Mouse (Mus musculus) right cerebral cortex, adult 18-20 months (tissue): ENCODE measurements around the gene Ifngr1.

Experiments
- DNase-seq: peaks from one replicate; pipeline ENCODE4 v3.0.0; 2022; ENCODE audit warnings: mixed read lengths

Gene Ifngr1

DNA sequence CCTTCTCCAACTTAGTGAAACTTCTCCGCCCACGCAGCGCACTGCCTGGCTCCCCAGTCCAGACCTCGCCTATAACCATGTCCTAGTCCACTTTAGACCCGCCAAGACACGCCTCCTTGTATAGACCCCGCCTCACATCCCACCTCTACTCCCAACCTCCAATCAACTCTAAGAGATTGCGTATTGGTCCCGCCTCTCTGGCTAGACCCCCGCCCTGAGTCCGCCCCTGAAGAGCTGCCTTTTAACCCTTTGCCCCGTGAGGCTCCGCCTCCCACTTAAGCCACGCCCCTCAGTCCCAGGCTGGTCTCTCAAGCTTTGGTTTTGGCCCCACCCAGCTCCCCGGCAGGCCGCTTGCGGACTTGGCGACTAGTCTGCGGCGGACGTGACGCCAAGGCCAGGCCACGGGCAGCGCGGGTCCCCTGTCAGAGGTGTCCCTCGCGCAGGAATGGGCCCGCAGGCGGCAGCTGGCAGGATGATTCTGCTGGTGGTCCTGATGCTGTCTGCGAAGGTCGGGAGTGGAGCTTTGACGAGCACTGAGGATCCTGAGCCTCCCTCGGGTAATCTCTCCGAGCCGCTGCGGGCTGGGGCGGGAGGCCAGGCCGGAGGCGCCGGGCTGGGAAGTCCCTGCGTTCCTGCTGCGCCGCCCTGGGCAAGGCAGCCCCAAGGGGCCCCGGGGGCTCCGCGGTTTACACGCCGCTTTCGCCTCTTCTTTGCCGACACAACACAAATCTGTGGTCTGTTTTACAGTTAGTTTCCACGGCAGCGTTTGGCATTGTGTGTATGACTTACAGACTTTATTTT lies at the start of gene Ifngr1:
TSS of gene Ifngr1 (plus strand) at position 309 of the 801 bp plus-strand sequence.
- peak; percentile 96 for DNase-seq

DNA sequence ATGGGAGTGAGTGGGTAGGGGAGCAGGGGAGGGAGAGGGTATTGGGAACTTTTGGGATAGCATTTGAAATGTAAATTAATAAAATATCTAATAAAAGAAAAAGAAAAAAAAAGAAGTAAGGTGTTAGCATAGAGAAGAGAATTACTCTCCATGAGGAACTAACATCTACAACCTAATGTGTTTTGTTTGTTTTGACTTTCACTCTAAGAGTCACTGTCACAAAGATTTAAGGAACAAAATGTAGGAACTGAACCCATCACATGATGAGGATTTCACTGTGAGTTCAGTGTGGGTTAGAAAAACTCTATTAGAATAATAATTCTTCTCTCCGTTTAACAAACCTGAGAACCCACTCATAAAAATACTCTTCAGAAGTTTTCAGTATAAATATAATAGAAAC lies 44.9 kb upstream of the Ifngr1 start:
- no peak for DNase-seq

DNA sequence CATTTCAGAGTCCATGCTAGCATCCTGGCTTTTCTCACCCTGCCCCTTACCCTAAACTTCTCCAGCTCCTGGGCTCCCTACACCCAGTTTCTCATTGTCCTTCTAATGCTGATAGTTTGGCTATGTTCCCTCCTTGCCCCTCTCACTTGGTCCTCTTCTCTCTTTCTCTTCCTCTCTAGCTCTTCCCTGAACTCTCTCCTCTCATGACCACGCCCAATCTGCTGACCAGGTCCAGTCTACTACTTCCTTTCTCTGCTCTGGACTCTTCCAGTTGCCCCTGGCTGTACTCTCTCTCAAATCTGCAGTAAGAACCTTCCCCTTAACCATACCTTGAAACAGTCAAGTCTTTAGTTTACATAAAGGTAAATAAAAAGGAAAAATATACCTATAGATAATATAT lies 43.7 kb upstream of the Ifngr1 start:
- DNase-seq, result no peak

DNA sequence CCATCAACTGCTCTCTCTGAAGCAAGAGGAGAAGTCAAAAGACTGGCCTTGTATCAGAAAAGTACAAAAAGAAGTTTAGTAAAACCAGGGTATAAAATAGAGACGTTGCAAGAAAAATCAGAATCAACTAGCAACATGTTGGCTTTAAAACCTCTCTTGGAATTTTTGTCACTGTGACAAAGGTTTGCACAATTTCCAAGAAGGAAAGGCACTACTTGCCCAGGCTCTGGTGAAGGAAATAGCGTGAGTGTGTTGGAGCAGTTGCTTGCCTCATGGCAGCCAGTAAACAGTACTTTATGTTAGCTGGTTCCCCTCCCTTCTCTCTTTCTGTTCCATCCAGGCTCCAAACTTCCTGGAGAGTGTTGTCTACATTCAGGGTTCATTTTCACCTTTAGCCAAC lies 43.3 kb upstream of the Ifngr1 start:
- no peak for DNase-seq

DNA sequence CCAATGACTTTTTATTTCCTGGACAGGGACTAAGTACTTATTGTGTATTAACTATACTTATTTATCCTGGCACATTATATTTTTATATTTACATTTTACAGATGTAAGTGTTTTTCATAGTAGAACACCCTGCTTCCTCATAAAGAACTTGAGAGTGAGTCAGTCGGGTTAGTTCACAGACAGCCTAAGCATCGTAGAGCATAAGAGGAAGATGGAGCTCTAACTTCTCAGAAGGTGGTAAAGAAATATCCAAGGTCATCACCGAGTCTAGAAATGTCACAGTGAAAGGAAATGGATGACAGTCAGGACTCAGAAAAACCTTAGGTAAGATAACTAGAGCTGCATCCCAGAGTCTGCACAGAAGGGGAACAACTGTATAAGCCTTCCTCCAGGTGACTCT lies 40.2 kb upstream of the Ifngr1 start:
- no peak for DNase-seq

DNA sequence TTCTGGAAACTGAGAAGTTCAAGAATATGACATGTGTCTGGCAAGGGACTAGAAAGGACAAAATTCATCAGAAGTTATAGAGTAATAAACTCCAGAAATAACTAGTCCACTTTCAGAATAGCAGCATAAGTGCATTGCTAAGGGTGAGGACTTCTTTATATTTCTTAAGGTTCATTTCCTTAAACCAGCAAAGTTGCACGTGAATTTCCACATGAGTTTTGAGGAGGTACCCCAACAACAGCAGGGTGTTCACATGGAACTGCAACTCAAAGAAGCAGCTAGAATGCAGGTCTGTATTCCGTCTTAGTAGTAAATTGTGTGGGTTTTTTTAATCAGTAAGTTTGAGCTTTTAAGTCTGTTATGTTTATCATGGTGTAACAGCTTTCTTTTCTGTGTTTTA lies 37.9 kb upstream of the Ifngr1 start:
- DNase-seq, result no peak

DNA sequence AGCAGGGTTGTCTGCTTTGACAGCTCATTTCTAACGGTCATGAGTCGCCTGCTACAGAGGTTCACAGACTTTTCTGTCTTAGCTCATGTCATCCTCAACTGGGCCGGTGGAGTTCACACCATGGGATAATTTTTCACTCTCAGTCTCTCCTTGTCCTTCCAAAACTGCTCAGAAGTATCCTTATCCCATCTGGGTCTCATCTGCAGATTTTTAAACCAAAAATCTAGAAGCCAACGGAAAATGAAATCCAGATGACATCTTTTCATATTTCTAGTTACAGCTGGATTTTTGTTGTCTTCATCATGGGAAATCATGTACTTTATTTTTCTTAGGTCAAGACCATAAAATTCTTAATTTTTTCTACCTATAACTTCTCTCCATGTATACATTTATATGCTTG lies 34.1 kb upstream of the Ifngr1 start:
- no peak for DNase-seq

DNA sequence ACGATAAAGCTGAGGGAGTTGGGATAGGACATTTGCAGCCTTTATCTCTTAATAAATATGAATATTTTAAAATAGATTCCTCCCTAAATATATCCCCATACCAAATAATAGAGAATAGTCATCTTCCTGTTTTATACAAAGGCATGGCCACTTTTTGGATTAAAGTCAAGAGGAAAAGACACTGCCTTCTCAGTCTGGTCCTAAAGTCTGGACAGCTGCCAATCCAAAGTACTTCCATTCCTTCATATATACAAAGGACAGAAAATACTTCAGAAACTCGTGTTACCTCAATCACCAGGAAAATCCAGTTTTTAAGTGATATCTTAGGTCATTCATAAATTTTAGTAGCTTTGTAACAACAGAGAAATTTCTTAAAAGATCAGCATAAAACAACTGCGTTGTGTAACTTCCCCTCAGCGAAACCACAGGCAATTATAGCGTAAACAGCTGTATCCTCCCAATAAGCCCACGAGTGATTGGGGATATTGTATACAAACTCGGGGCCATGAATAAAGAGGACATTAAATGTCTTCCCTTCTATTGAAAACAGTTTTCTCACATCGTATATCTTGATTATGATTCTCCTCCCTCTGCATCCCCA lies 32.1 kb upstream of the Ifngr1 start:
- DNase-seq, result no peak

DNA sequence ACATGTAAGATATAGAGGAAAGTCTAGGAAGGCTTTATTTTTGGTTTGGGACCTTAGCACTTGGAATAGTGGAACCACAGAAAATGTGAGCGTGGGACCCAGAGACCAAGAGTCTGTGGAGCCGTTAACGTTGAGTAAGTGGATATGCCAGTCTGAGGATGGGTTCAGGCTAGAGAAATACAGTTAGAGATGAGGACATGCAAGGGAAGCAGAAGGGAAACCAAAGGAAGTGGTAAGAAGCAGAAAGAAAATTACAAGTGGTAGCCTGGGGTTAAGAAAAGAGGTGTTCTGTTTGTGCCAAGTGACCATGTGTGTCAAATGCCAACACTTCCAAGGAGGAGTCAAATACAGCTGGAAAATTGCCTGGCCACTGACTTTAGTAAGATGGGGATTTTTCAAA lies 29.2 kb upstream of the Ifngr1 start:
- DNase-seq, result no peak

DNA sequence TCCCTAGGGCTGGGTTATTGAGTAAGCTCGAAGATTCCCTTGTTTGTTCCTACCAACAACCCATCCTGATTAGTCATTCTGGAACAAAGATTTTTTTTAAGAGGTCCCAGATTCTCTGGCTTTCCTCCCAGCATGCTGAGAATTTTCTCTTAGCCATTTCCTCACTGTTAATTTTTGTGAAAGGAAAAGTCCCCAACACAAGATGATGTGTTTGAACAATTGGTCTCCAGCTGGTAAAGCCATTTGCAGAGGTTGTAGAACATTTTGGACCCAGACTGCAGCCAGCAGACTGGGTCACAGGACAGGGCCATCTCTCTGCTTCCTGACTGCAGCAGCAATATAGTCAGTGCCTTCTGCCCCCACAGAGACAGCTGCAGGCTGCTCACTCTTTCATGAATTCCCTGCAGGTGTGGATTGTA lies 28.3 kb upstream of the Ifngr1 start:
- no peak for DNase-seq

DNA sequence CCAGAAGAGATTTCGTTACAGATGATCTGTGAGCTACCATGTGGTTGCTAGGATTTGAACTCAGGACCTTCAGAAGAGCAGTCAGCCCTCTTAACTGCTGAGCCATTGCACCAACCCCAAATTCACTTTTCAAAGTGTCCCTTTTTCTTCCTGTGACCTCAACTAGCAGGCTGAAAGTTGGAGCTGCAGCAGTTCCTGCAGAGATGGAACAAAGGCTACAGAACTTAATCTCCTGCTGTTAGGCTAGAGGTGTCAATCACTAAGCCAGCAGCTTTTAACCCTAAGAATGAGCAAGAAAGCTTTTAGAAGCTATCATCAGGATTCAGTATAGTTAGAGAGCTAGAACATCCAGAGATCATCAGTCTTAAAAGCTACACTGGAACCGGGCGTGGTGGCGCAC lies 24.3 kb upstream of the Ifngr1 start:
- no peak for DNase-seq

DNA sequence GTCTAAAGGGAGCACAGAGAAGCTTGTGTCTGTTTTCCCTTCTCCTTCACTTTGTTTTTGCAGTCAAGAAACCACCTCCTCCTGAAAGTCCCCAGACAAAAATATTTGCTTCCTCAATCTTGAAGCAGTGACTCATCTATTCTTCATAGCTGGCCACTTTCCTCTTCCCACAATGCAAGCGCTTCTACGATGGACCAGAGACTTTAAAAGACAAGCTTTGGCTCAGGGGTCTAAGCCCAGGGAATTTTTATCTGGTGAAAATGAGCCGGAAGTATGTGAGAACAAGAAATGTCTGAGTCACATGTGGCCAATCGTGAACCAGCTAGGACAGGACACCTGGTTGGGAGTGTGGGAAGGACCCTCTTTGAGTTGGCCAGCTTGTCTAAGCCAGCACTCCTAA lies 21.5 kb upstream of the Ifngr1 start:
- no peak for DNase-seq

DNA sequence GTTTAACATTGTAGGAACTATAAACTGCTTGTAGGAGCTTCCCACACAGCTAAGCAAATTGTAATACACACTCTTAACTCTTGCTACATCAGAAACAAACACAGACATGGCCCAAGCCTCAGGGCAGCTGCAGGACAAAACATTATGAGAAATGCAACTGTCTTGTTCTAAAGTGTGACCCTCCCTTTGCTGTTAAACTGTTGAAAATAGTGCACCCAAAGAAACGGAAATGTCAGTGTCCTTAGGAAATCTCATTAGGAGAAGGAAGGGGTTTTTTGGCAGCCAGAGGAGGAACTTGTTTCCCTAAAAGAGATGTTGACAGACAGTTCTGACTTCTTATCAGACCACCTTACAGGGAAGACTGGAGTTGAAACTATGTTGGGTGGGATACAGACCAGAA lies 21.0 kb upstream of the Ifngr1 start:
- DNase-seq, result no peak

DNA sequence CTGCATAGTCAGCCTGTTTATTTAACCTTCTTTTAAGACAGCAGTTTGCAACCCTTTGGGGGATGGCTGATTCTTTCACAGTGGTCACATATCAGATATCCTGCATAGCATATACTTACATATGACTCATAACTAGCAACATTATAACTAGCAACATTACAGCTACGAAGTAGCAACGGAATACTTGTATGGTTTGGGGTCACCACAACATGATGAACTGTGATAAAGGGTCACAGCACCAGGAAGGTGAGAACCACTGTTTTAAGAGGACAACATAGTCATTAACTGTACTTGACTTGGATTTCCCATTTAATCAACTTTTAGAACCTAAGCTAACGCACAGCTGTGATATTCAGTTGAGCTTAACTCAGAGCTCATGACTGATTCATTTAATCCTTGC lies 14.2 kb upstream of the Ifngr1 start:
- DNase-seq, result no peak

DNA sequence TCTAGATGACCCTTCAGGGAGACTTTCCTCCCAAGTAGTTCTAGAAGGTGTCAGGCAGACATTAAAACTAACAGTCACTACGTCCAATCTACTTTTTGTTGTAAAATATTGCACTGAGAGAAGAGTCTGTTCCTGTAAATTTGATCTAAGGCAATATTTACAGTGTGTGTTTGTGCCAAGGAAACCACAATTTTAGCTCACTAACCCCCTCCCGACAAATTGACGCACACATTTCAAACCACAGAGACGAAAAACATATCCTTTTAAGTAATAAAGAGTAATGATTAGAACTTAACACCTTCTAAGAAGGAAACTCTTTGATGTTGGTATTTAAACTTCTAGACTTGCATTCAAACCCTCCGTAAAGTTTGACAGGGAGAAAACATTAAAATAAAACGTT lies 13.7 kb upstream of the Ifngr1 start:
- DNase-seq, result no peak

DNA sequence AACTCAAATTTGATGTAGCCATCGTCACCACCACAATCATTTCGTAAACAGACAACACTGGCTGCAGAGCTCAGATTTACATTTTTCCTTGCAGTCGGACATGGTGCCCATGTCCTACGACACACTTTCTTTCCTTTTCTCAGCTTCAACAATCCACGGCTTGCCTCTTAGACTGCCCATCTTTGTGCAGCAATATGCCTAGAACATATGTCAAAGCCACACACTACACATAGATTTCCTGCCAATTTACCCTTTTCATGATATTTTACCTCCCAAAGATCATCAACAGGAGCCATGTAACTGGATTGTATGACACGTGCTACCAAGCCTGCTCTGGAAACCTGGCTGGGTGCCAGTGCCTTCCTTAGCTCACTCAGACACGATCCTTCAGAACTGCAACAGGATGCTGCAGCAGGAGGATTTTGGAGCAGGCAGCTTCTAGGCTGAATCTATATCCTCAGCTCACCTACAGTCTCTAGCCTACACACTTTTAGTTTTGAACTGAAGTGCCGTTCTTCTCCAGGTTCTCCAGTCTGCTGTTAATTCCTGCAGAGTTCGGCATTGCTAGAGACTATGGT lies 13.3 kb upstream of the Ifngr1 start:
- peak; percentile 56 for DNase-seq

DNA sequence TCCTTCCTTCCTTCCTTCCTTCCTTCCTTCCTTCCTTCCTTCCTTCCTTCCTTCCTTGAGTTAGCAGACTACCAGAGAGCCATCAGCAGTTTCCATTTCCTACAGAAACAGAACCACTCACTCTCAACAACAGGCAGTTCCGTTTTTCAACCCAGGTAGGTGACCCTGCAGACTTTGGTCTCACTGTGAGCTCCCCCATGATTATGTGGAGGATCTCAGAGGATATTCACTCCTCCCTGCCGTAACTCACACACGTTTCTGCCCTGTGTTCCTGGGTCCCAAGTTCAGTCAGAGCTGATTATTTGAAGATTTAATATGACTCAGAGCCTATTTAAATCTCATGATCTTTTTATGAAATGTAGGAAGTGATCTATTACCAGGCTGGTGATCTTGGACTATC lies 11.1 kb upstream of the Ifngr1 start:
- no peak for DNase-seq

DNA sequence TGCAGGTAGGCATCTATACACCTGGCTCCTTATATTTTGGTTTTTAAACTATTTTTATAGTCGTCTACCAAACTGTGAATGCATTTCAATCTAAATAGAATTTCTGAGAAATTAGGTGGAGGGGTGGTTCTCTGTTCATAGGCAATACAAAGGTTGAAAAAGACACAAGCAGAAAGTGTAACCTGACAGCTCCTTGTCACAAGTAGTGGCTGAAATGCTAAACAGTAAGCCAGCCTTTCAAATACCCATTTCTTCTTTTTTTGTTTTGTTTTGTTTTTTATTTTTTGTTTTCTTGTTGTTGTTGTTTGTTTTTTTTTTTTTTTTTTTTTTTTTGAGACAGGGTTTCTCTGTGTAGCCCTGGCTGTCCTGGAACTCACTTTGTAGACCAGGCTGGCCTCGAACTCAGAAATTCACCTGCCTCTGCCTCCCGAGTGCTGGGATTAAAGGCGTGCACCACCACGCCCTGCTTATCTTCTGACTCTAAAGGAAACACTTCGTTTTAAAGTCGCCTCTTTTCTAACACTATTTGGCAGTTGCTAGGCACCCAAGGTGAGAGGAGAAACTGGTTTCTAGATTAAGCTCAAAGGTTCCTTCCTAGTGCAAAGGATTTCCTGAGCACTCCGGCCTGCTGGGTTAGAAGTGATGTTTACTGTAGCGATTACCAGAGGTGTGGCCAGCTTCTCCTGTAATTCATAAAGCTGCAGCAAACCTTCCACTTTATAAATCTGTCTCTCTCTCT lies 9.7 kb upstream of the Ifngr1 start:
- no peak for DNase-seq

DNA sequence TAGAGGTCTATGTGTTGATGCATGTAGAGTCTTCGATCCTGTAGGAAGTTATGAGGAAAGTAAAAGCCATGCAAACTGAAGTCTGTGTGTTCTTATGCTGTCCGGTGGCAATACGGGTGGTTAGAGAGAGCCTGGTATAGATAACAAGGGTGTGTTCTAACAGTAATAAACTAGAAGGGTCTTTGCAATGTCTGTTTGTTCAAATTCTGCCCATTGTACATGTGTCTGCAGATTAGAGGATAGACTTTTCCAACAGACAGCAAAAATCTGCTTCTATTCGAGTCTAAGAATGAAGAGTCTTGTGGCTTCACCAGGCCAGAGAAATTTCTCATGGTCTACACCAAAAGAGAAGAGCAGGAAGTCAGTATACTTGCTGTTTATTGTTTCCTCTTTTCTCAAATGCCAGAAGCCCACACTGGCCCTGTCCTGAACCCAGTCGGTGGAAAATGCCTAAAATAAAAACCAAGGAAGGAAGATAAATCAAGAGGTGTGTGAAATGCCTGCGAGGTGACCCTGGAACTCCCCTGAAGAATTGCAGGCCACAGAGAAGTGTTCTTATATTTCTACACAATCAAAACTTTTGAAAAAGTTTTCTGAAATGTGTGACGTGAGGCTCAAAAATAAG lies 8.8 kb upstream of the Ifngr1 start:
- no peak for DNase-seq

DNA sequence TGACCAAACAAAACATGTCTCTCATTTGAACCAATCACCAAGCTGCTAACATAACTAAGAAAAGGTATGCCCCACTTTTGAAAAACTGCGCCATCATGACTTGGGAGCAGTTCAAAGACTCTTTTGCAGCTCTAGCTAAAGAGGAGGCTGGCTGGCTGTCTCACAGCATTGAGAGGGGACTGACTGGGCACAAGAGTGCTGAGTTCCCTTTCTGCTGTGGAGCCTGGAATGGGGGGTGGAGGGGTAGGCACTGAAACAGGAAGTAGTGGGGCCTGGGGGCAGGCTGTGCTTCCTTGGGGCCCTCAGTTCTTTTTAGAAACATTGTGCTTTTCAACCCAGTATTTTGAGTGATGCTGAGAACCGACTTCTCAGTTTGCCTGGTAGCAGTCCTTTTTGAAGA lies 7.7 kb upstream of the Ifngr1 start:
- peak; percentile 25 for DNase-seq

DNA sequence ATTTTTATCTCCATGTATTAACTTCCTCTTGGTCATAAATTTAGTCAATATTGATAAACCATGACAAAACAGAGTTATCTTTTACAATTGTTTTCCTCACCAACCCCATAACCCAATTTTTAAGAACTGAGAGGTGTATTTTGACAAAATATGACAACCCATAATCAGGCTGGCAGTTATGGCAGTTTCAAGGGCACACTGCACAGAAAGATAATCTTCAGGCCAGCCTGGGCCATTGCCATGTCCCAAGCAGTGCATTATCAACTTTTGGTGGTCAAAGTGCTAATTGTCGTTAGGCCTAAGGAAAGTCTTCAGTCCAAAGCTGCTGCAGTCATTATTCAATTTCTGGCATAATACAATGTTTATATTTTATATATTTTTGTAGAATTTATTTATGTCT lies 6.9 kb upstream of the Ifngr1 start:
- DNase-seq, result no peak

DNA sequence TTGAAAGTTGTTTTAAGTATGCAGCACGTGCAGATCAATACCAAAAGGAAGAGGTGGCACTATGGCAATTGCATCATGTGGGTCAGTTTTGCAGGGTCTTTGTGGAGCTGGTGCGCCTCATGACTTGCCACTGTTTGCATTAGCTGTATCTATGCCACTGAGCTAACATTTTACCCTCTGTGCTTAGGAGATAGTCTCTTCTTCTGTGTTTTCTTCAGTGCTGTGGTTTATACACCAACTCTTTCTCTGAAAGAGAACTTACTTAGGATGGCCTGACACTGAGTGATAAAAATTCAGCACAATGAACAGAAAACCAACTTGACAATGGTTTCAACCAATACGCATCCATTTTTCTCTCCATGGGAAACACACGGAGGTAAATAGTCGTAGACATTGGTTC lies 5.9 kb upstream of the Ifngr1 start:
- no peak for DNase-seq

DNA sequence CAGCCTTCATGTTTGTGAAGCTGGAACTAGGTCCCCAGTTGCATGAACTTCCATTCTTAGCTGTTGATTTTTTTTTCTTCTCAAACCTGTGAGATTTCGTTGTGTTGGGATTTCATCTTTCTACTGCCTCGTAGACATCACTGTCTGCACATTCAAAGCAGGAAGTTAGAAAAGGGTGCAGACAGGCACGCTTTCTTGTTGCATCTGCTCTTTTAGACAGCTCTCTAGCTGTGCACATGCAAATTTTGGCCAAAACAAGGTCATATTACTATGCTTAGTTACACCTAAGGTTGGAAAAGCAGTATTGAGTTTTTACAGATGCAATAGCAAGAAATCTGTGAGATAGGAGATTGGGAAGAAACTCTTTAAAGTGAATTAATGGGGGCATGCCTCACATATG lies 4.5 kb upstream of the Ifngr1 start:
- DNase-seq, result no peak
